Mouse (Mus musculus) left cerebral cortex, postnatal 25 days (tissue): ENCODE measurements around the gene Scfd1. TPM values are rescaled to one million over a fixed set of nuclear protein-coding genes. Genes with fewer than 3 reads are reported as not detected.
A peak's percentile ranks its signal among the peaks of the same experiment; 100 is the strongest.

Experiments
- DNase-seq, 2 experiments: peaks; one replicate each; pipeline ENCODE4 v3.0.0; 2022; ENCODE audit warnings: low spot score in 2 of 2, mixed read lengths in 1 of 2
- intact Hi-C: fragments of 180-260 bp; cut with DNase I; formaldehyde crosslinking; loops from one replicate; pipeline ENCODE4 v1.15.1; 2025
- total RNA-seq, 2 experiments: library from RNA; stranded (reverse); gene quantifications; 2 replicates each; pipeline ENCODE4 v1.2.3; 2021

Scfd1 gene
- total RNA-seq, 2 experiments from 2014 or later = 38.1 to 40.7 TPM

GRCm38 (mm10) chr12:51492040-51492439 lies 114.7 kb downstream of the Scfd1 start:
- DNase-seq = peak in 1 of 2 experiments; percentile 16
- intact Hi-C loops = loop anchor here (5.0 kb wide), 2 partner anchors 35 to 100 kb away; partner anchors contain the start of gene Coch

GRCm38 (mm10) chr12:51493476-51493875 lies 116.2 kb downstream of the Scfd1 start:
- intact Hi-C loops = loop anchor here (5.0 kb wide), 2 partner anchors 34 to 99 kb away; partner anchors contain the start of gene Coch
- DNase-seq = no peak

DNA sequence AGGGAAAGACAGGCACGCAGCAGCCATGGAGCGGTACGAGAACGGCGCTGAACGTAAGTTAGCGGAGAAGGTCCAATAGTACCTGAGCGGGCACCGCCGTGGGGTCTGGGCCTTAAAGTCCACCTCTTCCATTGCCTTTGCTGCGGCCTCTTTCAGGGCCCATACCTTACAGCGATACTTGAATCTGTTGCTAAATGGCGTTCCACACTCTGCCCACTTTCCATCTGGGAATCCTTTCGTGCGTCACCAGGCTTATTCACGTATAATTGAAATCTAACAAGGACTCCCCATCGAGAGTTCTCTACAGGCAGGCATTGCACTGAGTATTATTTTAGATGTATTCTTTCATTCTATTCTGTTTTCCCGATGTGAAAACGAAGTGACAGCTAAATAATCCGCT lies 117.3 kb downstream of the Scfd1 start:
- peak; percentile 28 to 89 for DNase-seq
- intact Hi-C loops = loop anchor here (5.0 kb wide), 2 partner anchors 33 to 98 kb away; partner anchors contain the start of gene Coch

Other genes starting within 250 kb of the Scfd1 start
- gene G2e3, start 29.4 kb upstream of the Scfd1 start, total RNA-seq = 1 to 10 TPM; 9.0 to 9.4 TPM
- gene Coch, start 215.8 kb downstream of the Scfd1 start, total RNA-seq = 10 to 100 TPM; 28.6 to 31.2 TPM